Mouse (Mus musculus) cerebellum, adult 9-10 months (tissue): ENCODE measurements around the gene Tnfsf12.

Experiments
- DNase-seq: peaks from one replicate; pipeline ENCODE4 v3.0.0; 2022

Tnfsf12 gene

DNA sequence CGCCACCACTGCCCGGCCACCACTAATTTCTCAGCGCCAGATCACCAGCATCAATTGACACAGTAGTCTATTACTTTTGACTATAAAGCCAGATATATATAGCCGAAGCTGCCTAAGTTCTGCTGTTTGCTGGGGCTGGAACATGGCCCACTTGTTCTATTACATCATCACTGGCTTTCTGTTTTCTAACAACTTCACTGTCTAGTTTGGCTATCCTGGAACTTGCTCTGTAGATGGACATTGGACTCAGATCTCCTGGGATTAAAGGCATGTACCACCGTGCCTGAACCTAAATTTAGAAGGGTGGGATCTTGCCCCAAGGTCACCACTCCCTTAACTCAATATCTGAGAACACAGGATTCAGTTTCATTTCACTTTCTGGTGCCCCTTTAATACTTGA is 49.8 kb downstream of the Tnfsf12 start:
- no peak for DNase-seq
